Mouse (Mus musculus) limb, embryonic 11.5 days (tissue): ENCODE data around the gene Baz2b. TPM values are rescaled to one million over a fixed set of nuclear protein-coding genes. Genes with fewer than 3 reads are reported as not detected.

Experiments
- ATAC-seq: fragments of 200-750 bp; cut with Nextera tagmentation; 2 replicates; pipeline ENCODE4 v1.8.0; 2017; ENCODE audit warnings: low read depth; ENCODE audit not compliant: insufficient number of reproducible peaks, low FRiP score, low TSS enrichment
- DNase-seq: peaks from one replicate; pipeline ENCODE4 v3.0.0-alpha.2; 2015; ENCODE audit warnings: low spot score
- H3K27ac ChIP-seq: fragments of 300-500 bp; sonication (generic); replicated peaks from 2 replicates; pipeline ENCODE4 v1.5.1; 2014; ENCODE audit warnings: low read depth, mild to moderate bottlenecking, low read length
- H3K27me3 ChIP-seq: fragments of 300-500 bp; sonication (generic); 2 replicates; pipeline ENCODE4 v1.6.1; 2014; ENCODE audit warnings: mild to moderate bottlenecking, low read length, mixed read lengths; ENCODE audit not compliant: control insufficient read depth, insufficient read depth
- H3K36me3 ChIP-seq: fragments of 300-500 bp; sonication (generic); 2 replicates; pipeline ENCODE4 v1.6.1; 2014; ENCODE audit warnings: mild to moderate bottlenecking, low read length, moderate library complexity, mixed read lengths; ENCODE audit not compliant: control insufficient read depth, insufficient read depth
- H3K4me1 ChIP-seq: fragments of 300-500 bp; sonication (generic); 2 replicates; pipeline ENCODE4 v1.6.1; 2014; ENCODE audit warnings: low read length, mixed read lengths; ENCODE audit not compliant: control insufficient read depth, insufficient read depth
- H3K4me2 ChIP-seq: fragments of 300-500 bp; sonication (generic); 2 replicates; pipeline ENCODE4 v1.6.1; 2014; ENCODE audit warnings: low read depth, mild to moderate bottlenecking, moderate library complexity; ENCODE audit not compliant: severe bottlenecking
- H3K4me3 ChIP-seq: fragments of 300-500 bp; sonication (generic); 2 replicates; pipeline ENCODE4 v1.5.1; 2014; ENCODE audit warnings: low read depth, low read length
- H3K9ac ChIP-seq: fragments of 300-500 bp; sonication (generic); 2 replicates; pipeline ENCODE4 v1.6.1; 2014; ENCODE audit warnings: mild to moderate bottlenecking, low read length
- H3K9me3 ChIP-seq: fragments of 300-500 bp; sonication (generic); 2 replicates; pipeline ENCODE4 v1.6.1; 2016; ENCODE audit warnings: low read length; ENCODE audit not compliant: control insufficient read depth
- WGBS: fragments of 180-500 bp; shearing (Covaris S2); extraction: QIAGEN DNeasy Blood & Tissue Kit; methylation state at CpG from one replicate; pipeline ENCODE4 v1.1.7; 2014; 5-methylcytosine and 5-hydroxymethylcytosine counted together
- polyA plus RNA-seq: library from polyadenylated mRNA; unstranded; fragments of >200 nt; fragmentation: Nextera tagmentation; extraction: Ambion mirVana; gene quantifications from 2 replicates; pipeline ENCODE4 v1.2.1, GENCODE M21; 2014

Baz2b gene
- polyA plus RNA-seq, 1 experiment from 2014 or later = 64.2 TPM

- Histone ChIP-seq H3K27me3 (no peaks in the 10 kb centered on the region), H3K36me3 (peaks cover 7% of the 10 kb centered on the region), H3K27ac (no peak overlapping the region), H3K4me3 (no peak overlapping the region), H3K4me2 (no peak overlapping the region), H3K4me1 (0 out of 2 replicates have a peak, but pooled peaks cover 2% of the 10 kb centered on the region), H3K9me3 (no peaks in the 10 kb centered on the region), H3K9ac (no peak overlapping the region)
- ATAC-seq = no peak
- DNase-seq = no peak
- WGBS = 79% methylated on average over 4 of the region's 4 CpGs
Observed at GRCm38 (mm10) chr2:59898666-59899065, 311.0 kb downstream of the Baz2b start.

- Histone ChIP-seq H3K4me1 (0 out of 2 replicates have a peak, but pooled peaks cover 2% of the 10 kb centered on the region), H3K4me2 (no peak overlapping the region), H3K9me3 (no peaks in the 10 kb centered on the region), H3K36me3 (peaks cover 4% of the 10 kb centered on the region), H3K27me3 (no peaks in the 10 kb centered on the region), H3K9ac (no peak overlapping the region), H3K27ac (no peak overlapping the region), H3K4me3 (no peak overlapping the region)
- 84% methylated on average over 6 of the region's 7 CpGs for WGBS
- ATAC-seq (no peak), DNase-seq (no peak)
Observed at GRCm38 (mm10) chr2:59898105-59898504, 311.5 kb downstream of the Baz2b start.

GRCm38 (mm10) chr2:59896837-59897236, 312.8 kb downstream of the Baz2b start:
- no peak overlapping the region for H3K4me3 ChIP-seq
- no peak for ATAC-seq
- no peak overlapping the region for H3K9ac ChIP-seq
- peaks cover 3% of the 10 kb centered on the region; the same call in 1 of the 2 replicates for H3K36me3 ChIP-seq
- H3K4me2 ChIP-seq = no peak overlapping the region
- H3K4me1 ChIP-seq = 0 out of 2 replicates have a peak, but pooled peaks cover 2% of the 10 kb centered on the region
- H3K27me3 ChIP-seq = no peaks in the 10 kb centered on the region
- no peaks in the 10 kb centered on the region for H3K9me3 ChIP-seq
- DNase-seq = no peak
- 77% methylated on average over 8 of the region's 8 CpGs for WGBS
- no peak overlapping the region for H3K27ac ChIP-seq

DNA sequence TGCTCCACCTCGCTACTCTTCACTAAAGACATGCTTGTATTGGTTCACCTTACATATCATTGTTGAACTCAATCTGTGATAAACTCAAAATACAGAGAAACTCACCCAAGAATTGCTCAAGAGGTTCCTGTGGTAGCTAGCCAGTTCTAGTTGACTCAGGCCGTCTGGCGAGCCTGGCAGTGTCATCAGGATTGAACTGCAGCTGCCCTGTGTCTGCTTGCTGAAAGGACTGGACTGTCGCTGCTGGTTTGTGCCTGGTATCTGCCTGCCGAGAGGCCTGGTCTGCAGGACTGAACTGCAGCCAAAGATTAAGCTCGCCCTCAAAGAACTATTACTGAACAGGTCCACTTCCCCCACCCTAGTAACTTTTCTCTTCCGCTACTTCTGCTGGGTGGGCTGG, 313.2 kb downstream of the Baz2b start:
- ATAC-seq (no peak), DNase-seq (no peak)
- Histone ChIP-seq H3K4me2 (no peak overlapping the region), H3K9ac (no peak overlapping the region), H3K4me3 (no peak overlapping the region), H3K36me3 (peaks cover 3% of the 10 kb centered on the region; the same call in 1 of the 2 replicates), H3K4me1 (0 out of 2 replicates have a peak, but pooled peaks cover 2% of the 10 kb centered on the region), H3K9me3 (no peaks in the 10 kb centered on the region), H3K27ac (no peak overlapping the region), H3K27me3 (no peaks in the 10 kb centered on the region)
- WGBS = 73% methylated on average over 7 of the region's 7 CpGs

GRCm38 (mm10) chr2:59889699-59890098, 319.9 kb downstream of the Baz2b start:
- WGBS = 64% methylated on average over 6 of the region's 6 CpGs
- ATAC-seq = no peak
- DNase-seq = no peak

GRCm38 (mm10) chr2:59882742-59883281, 326.8 kb downstream of the Baz2b start:
- Histone ChIP-seq H3K4me2 (no peak overlapping the region; the same call in 1 of the 2 replicates), H3K4me1 (no peaks in the 10 kb centered on the region), H3K9me3 (no peaks in the 10 kb centered on the region), H3K36me3 (no peaks in the 10 kb centered on the region), H3K9ac (no peak overlapping the region; the same call in 1 of the 2 replicates), H3K27ac (no peak overlapping the region; the same call in 1 of the 2 replicates), H3K4me3 (peak overlapping the region; percentile 71; the same call in 1 of the 2 replicates), H3K27me3 (no peaks in the 10 kb centered on the region)
- peak; percentile 5; the same call in 1 of the 2 replicates for ATAC-seq
- no peak for DNase-seq
- WGBS = 75% methylated on average over 8 of the region's 8 CpGs

More at GRCm38 (mm10) chr2:59889699-59890098, 319.9 kb downstream of the Baz2b start:
- Histone ChIP-seq H3K27me3 (no peaks in the 10 kb centered on the region), H3K36me3 (no peaks in the 10 kb centered on the region), H3K27ac (no peak overlapping the region), H3K9me3 (no peaks in the 10 kb centered on the region), H3K9ac (no peak overlapping the region), H3K4me1 (no peaks in the 10 kb centered on the region), H3K4me3 (no peak overlapping the region), H3K4me2 (no peak overlapping the region)

- peak; percentile 96 for ATAC-seq
- Histone ChIP-seq H3K27ac (peak within 1 kb of the TSS; percentile 12; the same call in 1 of the 2 replicates), H3K27me3 (no peaks in the 10 kb centered on the region), H3K4me1 (no peaks in the 10 kb centered on the region), H3K4me2 (peak within 1 kb of the TSS; percentile 55), H3K36me3 (no peaks in the 10 kb centered on the region), H3K9ac (peak within 1 kb of the TSS; percentile 73), H3K9me3 (no peaks in the 10 kb centered on the region), H3K4me3 (peak within 1 kb of the TSS; percentile 71)
- 5% methylated on average over 57 of the region's 57 CpGs for WGBS
- DNase-seq = peak; percentile 92
Observed at GRCm38 (mm10) chr2:59881831-59882741, 327.6 kb downstream of the Baz2b start, which contains the start of gene Wdsub1. Gene Wdsub1 (minus strand): TSS chr2:59882591.

- WGBS = 82% methylated on average over 6 of the region's 6 CpGs
- no peak overlapping the region for H3K27ac ChIP-seq
Observed at GRCm38 (mm10) chr2:59881404-59881803, 328.2 kb downstream of the Baz2b start.

More at GRCm38 (mm10) chr2:59881404-59881803, 328.2 kb downstream of the Baz2b start:
- Histone ChIP-seq H3K36me3 (no peaks in the 10 kb centered on the region), H3K4me3 (peak overlapping the region; percentile 71; the same call in 1 of the 2 replicates), H3K4me2 (peak overlapping the region; percentile 55; the same call in 1 of the 2 replicates), H3K27me3 (no peaks in the 10 kb centered on the region), H3K9ac (no peak overlapping the region), H3K9me3 (no peaks in the 10 kb centered on the region), H3K4me1 (no peaks in the 10 kb centered on the region)
- ATAC-seq = no peak
- DNase-seq = no peak
